Mouse (Mus musculus) E14TG2a.4 (cell line): ENCODE measurements around the gene Vmn1r189.
"Not testable (repeated sequence)": the region's sequence is repeated elsewhere in the genome, so short reads cannot be mapped to it uniquely, and the experiment has no call there.

Source experiments
- H3K27me3 ChIP-seq: 2 replicates; pipeline ENCODE4 v1.6.1; 2014; ENCODE audit warnings: low read length, control low read depth; ENCODE audit not compliant: insufficient read depth
- H3K36me3 ChIP-seq: 2 replicates; pipeline ENCODE4 v1.6.1; 2014; ENCODE audit warnings: low read length, control low read depth; ENCODE audit not compliant: insufficient read depth
- H3K4me1 ChIP-seq: replicated peaks from 2 replicates; pipeline ENCODE4 v1.6.1; 2014; ENCODE audit warnings: low read depth, low read length, control low read depth
- H3K4me3 ChIP-seq: replicated peaks from 2 replicates; pipeline ENCODE4 v1.5.1; 2014; ENCODE audit warnings: mild to moderate bottlenecking, low read length
- H3K9me3 ChIP-seq: 2 replicates; pipeline ENCODE4 v1.6.1; 2014; ENCODE audit warnings: low read length, control low read depth
- CTCF ChIP-seq: conservative IDR thresholded peaks from 2 replicates; pipeline ENCODE4 v1.5.1; 2014; ENCODE audit warnings: low read length
- NANOG ChIP-seq: IDR thresholded peaks from 2 replicates; pipeline ENCODE4 v1.6.1; 2014; ENCODE audit warnings: borderline replicate concordance, low read length, mixed read lengths
- POU5F1 ChIP-seq: IDR thresholded peaks from 2 replicates; pipeline ENCODE4 v1.6.1; 2014; ENCODE audit warnings: low read length, borderline replicate concordance

The Vmn1r189 gene

GRCm38 (mm10) chr13:22105724-22106123, at the start of gene Vmn1r189:
Gene Vmn1r189, minus strand, starts transcription at chr13:22105824.
- H3K4me1 ChIP-seq, H3K4me3 ChIP-seq, H3K36me3 ChIP-seq, H3K9me3 ChIP-seq, H3K27me3 ChIP-seq: not testable (repeated sequence)

GRCm38 (mm10) chr13:22136495-22137293, 31.1 kb upstream of the Vmn1r189 start:
- not testable (repeated sequence) for H3K36me3 ChIP-seq, H3K9me3 ChIP-seq, H3K4me1 ChIP-seq, H3K27me3 ChIP-seq, H3K4me3 ChIP-seq

- H3K27me3 ChIP-seq, H3K9me3 ChIP-seq, H3K36me3 ChIP-seq, H3K4me1 ChIP-seq, H3K4me3 ChIP-seq: not testable (repeated sequence)
These were observed 21.5 kb downstream of the Vmn1r189 start, which contains the start of gene Vmn1r188 for GRCm38 (mm10) chr13:22084140-22084539. Gene Vmn1r188, plus strand, starts transcription at chr13:22084440.

GRCm38 (mm10) chr13:22063468-22063867, 42.2 kb downstream of the Vmn1r189 start:
- no peaks in the 10 kb centered on the region for H3K4me1 ChIP-seq
- no peaks in the 10 kb centered on the region for H3K36me3 ChIP-seq
- no peaks in the 10 kb centered on the region for H3K9me3 ChIP-seq
- H3K27me3 ChIP-seq, result no peaks in the 10 kb centered on the region
- H3K4me3 ChIP-seq, result no peak overlapping the region
- no peak for TF ChIP-seq POU5F1
- no peak for TF ChIP-seq CTCF
- no peak for TF ChIP-seq NANOG

- Histone ChIP-seq H3K4me1 (no peaks in the 10 kb centered on the region), H3K27me3 (no peaks in the 10 kb centered on the region), H3K4me3 (no peak overlapping the region), H3K36me3 (no peaks in the 10 kb centered on the region), H3K9me3 (0 out of 2 replicates have a peak, but pooled peaks cover 4% of the 10 kb centered on the region)
- TF ChIP-seq CTCF (no peak), NANOG (no peak), POU5F1 (no peak)
These were observed 44.2 kb downstream of the Vmn1r189 start for GRCm38 (mm10) chr13:22061422-22061821.

GRCm38 (mm10) chr13:22053754-22054153, 51.9 kb downstream of the Vmn1r189 start:
- peaks cover 22% of the 10 kb centered on the region for H3K4me1 ChIP-seq
- peaks cover 16% of the 10 kb centered on the region; the same call in 1 of the 2 replicates for H3K27me3 ChIP-seq
- no peaks in the 10 kb centered on the region for H3K36me3 ChIP-seq
- TF ChIP-seq NANOG, result no peak
- no peak for TF ChIP-seq CTCF
- TF ChIP-seq POU5F1, result no peak
- H3K9me3 ChIP-seq, result 0 out of 2 replicates have a peak, but pooled peaks cover 4% of the 10 kb centered on the region
- no peak overlapping the region for H3K4me3 ChIP-seq

- no peak for TF ChIP-seq CTCF
- TF ChIP-seq POU5F1, result no peak
- no peak for TF ChIP-seq NANOG
- H3K9me3 ChIP-seq, result no peaks in the 10 kb centered on the region
- H3K36me3 ChIP-seq, result no peaks in the 10 kb centered on the region
- peak overlapping the region; percentile 80 for H3K4me3 ChIP-seq
- peaks cover 16% of the 10 kb centered on the region for H3K27me3 ChIP-seq
- peaks cover 33% of the 10 kb centered on the region for H3K4me1 ChIP-seq
These were observed 54.1 kb downstream of the Vmn1r189 start for GRCm38 (mm10) chr13:22051523-22051859.

- peaks cover 14% of the 10 kb centered on the region for H3K27me3 ChIP-seq
- H3K36me3 ChIP-seq, result no peaks in the 10 kb centered on the region
- peaks cover 33% of the 10 kb centered on the region for H3K4me1 ChIP-seq
- TF ChIP-seq NANOG (no peak), CTCF (peak; percentile 37; the same call in 1 of the 2 replicates)
- H3K4me3 ChIP-seq, result peak overlapping the region; percentile 80
- H3K9me3 ChIP-seq, result no peaks in the 10 kb centered on the region
These were observed 54.8 kb downstream of the Vmn1r189 start for GRCm38 (mm10) chr13:22050591-22051522.
